Mouse (Mus musculus) liver, embryonic 14.5 days (tissue): Measurements from ENCODE around the gene Fgfr2.

Experiments used
- CTCF ChIP-seq: IDR thresholded peaks from 2 replicates; pipeline ENCODE4 v1.5.1; 2016; ENCODE audit warnings: antibody characterized with exemption, low read depth, control low read depth
- EP300 ChIP-seq: IDR thresholded peaks from 2 replicates; pipeline ENCODE4 v1.6.1; 2016; ENCODE audit warnings: antibody characterized with exemption, low read depth

- TF ChIP-seq CTCF (no peak), EP300 (no peak)
Observed at GRCm38 (mm10) chr7:130577388-130578003, 2545.7 kb downstream of the Fgfr2 start, which contains the start of gene Tacc2.
